Mouse (Mus musculus) hindbrain, embryonic 12.5 days (tissue): ENCODE measurements around the gene Tenm2. TPM values are rescaled to one million over a fixed set of nuclear protein-coding genes. Genes with fewer than 3 reads are reported as not detected.

Source experiments
- ATAC-seq: fragments of 200-750 bp; cut with Nextera tagmentation; 2 replicates; pipeline ENCODE4 v1.8.0; 2017; ENCODE audit warnings: moderate TSS enrichment; ENCODE audit not compliant: low FRiP score
- H3K27ac ChIP-seq: fragments of 300-500 bp; sonication (generic); 2 replicates; pipeline ENCODE4 v1.5.1; 2016; ENCODE audit warnings: mild to moderate bottlenecking
- H3K27me3 ChIP-seq: fragments of 300-500 bp; sonication (generic); 2 replicates; pipeline ENCODE4 v1.6.1; 2016; ENCODE audit warnings: mild to moderate bottlenecking
- H3K36me3 ChIP-seq: fragments of 300-500 bp; sonication (generic); 2 replicates; pipeline ENCODE4 v1.6.1; 2016; ENCODE audit warnings: mild to moderate bottlenecking
- H3K4me1 ChIP-seq: fragments of 300-500 bp; sonication (generic); 2 replicates; pipeline ENCODE4 v1.6.1; 2016
- H3K4me2 ChIP-seq: fragments of 300-500 bp; sonication (generic); replicated peaks from 2 replicates; pipeline ENCODE4 v1.6.1; 2016; ENCODE audit warnings: mild to moderate bottlenecking
- H3K4me3 ChIP-seq: fragments of 300-500 bp; sonication (generic); 2 replicates; pipeline ENCODE4 v1.5.1; 2016; ENCODE audit warnings: mild to moderate bottlenecking
- H3K9ac ChIP-seq: fragments of 300-500 bp; sonication (generic); 2 replicates; pipeline ENCODE4 v1.6.1; 2016; ENCODE audit warnings: mild to moderate bottlenecking, moderate library complexity
- H3K9me3 ChIP-seq: fragments of 300-500 bp; sonication (generic); replicated peaks from 2 replicates; pipeline ENCODE4 v1.6.1; 2016; ENCODE audit warnings: mild to moderate bottlenecking
- WGBS: fragments of 180-500 bp; shearing (Covaris S2); methylation state at CpG from one replicate; pipeline ENCODE4 v1.1.7; 2016; 5-methylcytosine and 5-hydroxymethylcytosine counted together
- polyA plus RNA-seq: library from polyadenylated mRNA; unstranded; fragments of >200 nt; fragmentation: Nextera tagmentation; extraction: Ambion mirVana; gene quantifications from 2 replicates; pipeline ENCODE4 v1.2.1, GENCODE M21; 2016

Tenm2 gene
- polyA plus RNA-seq, 1 experiment from 2014 or later = 16.6 TPM

GRCm38 (mm10) chr11:36420047-36420446 is 815.7 kb downstream of the Tenm2 start:
- WGBS = 68% methylated on average over 7 of the region's 7 CpGs
- no peak overlapping the region for H3K9ac ChIP-seq
- H3K4me2 ChIP-seq = no peak overlapping the region
- no peak overlapping the region for H3K27ac ChIP-seq
- no peaks in the 10 kb centered on the region for H3K9me3 ChIP-seq
- H3K4me1 ChIP-seq = peaks cover 3% of the 10 kb centered on the region; the same call in 1 of the 2 replicates
- no peak overlapping the region for H3K4me3 ChIP-seq
- no peaks in the 10 kb centered on the region for H3K36me3 ChIP-seq
- H3K27me3 ChIP-seq = no peaks in the 10 kb centered on the region
- 0 out of 2 replicates have a peak, but pooled peaks have one; percentile 52 for ATAC-seq

- H3K9ac ChIP-seq = no peak overlapping the region
- H3K4me1 ChIP-seq = peaks cover 12% of the 10 kb centered on the region
- no peaks in the 10 kb centered on the region for H3K27me3 ChIP-seq
- no peak overlapping the region for H3K4me3 ChIP-seq
- H3K27ac ChIP-seq = no peak overlapping the region
- no peaks in the 10 kb centered on the region for H3K9me3 ChIP-seq
- no peak overlapping the region for H3K4me2 ChIP-seq
- 64% methylated on average over 7 of the region's 7 CpGs for WGBS
- no peaks in the 10 kb centered on the region for H3K36me3 ChIP-seq
- no peak for ATAC-seq
Measured at GRCm38 (mm10) chr11:36415244-36415643, 820.5 kb downstream of the Tenm2 start.

- H3K27ac ChIP-seq = peak overlapping the region; percentile 12; the same call in 1 of the 2 replicates
- ATAC-seq = no peak
- 58% methylated on average over 13 of the region's 13 CpGs for WGBS
- H3K4me1 ChIP-seq = peaks cover 12% of the 10 kb centered on the region
- no peaks in the 10 kb centered on the region for H3K9me3 ChIP-seq
- no peaks in the 10 kb centered on the region for H3K36me3 ChIP-seq
- H3K27me3 ChIP-seq = no peaks in the 10 kb centered on the region
- no peak overlapping the region for H3K9ac ChIP-seq
- H3K4me3 ChIP-seq = no peak overlapping the region
- no peak overlapping the region for H3K4me2 ChIP-seq
Measured at GRCm38 (mm10) chr11:36410881-36411280, 824.9 kb downstream of the Tenm2 start.

- Histone ChIP-seq H3K36me3 (no peaks in the 10 kb centered on the region), H3K9ac (no peak overlapping the region), H3K27ac (no peak overlapping the region), H3K4me1 (peaks cover 10% of the 10 kb centered on the region), H3K4me2 (no peak overlapping the region), H3K4me3 (no peak overlapping the region), H3K9me3 (no peaks in the 10 kb centered on the region), H3K27me3 (no peaks in the 10 kb centered on the region)
- no peak for ATAC-seq
- WGBS = 42% methylated on average over 12 of the region's 12 CpGs
Measured at GRCm38 (mm10) chr11:36395803-36396710, 839.7 kb downstream of the Tenm2 start.

GRCm38 (mm10) chr11:36384696-36385095 is 851.1 kb downstream of the Tenm2 start:
- no peak for ATAC-seq

GRCm38 (mm10) chr11:36371814-36372213 is 864.0 kb downstream of the Tenm2 start:
- H3K27ac ChIP-seq = no peak overlapping the region
- no peak overlapping the region for H3K4me3 ChIP-seq
- no peak overlapping the region for H3K9ac ChIP-seq
- no peaks in the 10 kb centered on the region for H3K9me3 ChIP-seq
- no peaks in the 10 kb centered on the region for H3K36me3 ChIP-seq
- H3K4me2 ChIP-seq = no peak overlapping the region
- H3K4me1 ChIP-seq = no peaks in the 10 kb centered on the region
- WGBS = 90% methylated on average over 7 of the region's 7 CpGs
- ATAC-seq = no peak
- H3K27me3 ChIP-seq = no peaks in the 10 kb centered on the region

More at GRCm38 (mm10) chr11:36384696-36385095, 851.1 kb downstream of the Tenm2 start:
- Histone ChIP-seq H3K36me3 (no peaks in the 10 kb centered on the region), H3K27me3 (no peaks in the 10 kb centered on the region), H3K9me3 (no peaks in the 10 kb centered on the region), H3K27ac (no peak overlapping the region), H3K4me2 (no peak overlapping the region), H3K4me3 (no peak overlapping the region), H3K4me1 (no peaks in the 10 kb centered on the region), H3K9ac (no peak overlapping the region)
- WGBS = 87% methylated on average over 5 of the region's 5 CpGs

- Histone ChIP-seq H3K27me3 (no peaks in the 10 kb centered on the region), H3K9me3 (no peaks in the 10 kb centered on the region), H3K4me3 (no peak overlapping the region), H3K36me3 (no peaks in the 10 kb centered on the region), H3K27ac (no peak overlapping the region), H3K9ac (no peak overlapping the region), H3K4me2 (no peak overlapping the region), H3K4me1 (no peaks in the 10 kb centered on the region)
- ATAC-seq = no peak
- 97% methylated on average over 5 of the region's 5 CpGs for WGBS
Measured at GRCm38 (mm10) chr11:36365067-36365466, 870.7 kb downstream of the Tenm2 start.

GRCm38 (mm10) chr11:36364441-36364840 is 871.3 kb downstream of the Tenm2 start:
- H3K4me3 ChIP-seq = no peak overlapping the region
- no peaks in the 10 kb centered on the region for H3K27me3 ChIP-seq
- H3K36me3 ChIP-seq = no peaks in the 10 kb centered on the region
- no peak overlapping the region for H3K9ac ChIP-seq
- no peaks in the 10 kb centered on the region for H3K4me1 ChIP-seq
- H3K4me2 ChIP-seq = no peak overlapping the region
- WGBS = 75% methylated on average over 9 of the region's 9 CpGs
- ATAC-seq = no peak
- H3K9me3 ChIP-seq = no peaks in the 10 kb centered on the region
- no peak overlapping the region for H3K27ac ChIP-seq

GRCm38 (mm10) chr11:36362514-36362913 is 873.2 kb downstream of the Tenm2 start:
- H3K27ac ChIP-seq = no peak overlapping the region
- H3K9me3 ChIP-seq = no peaks in the 10 kb centered on the region
- H3K36me3 ChIP-seq = no peaks in the 10 kb centered on the region
- H3K9ac ChIP-seq = no peak overlapping the region
- H3K4me3 ChIP-seq = no peak overlapping the region
- no peak overlapping the region for H3K4me2 ChIP-seq
- 89% methylated on average over 8 of the region's 8 CpGs for WGBS
- ATAC-seq = no peak
- no peaks in the 10 kb centered on the region for H3K4me1 ChIP-seq
- no peaks in the 10 kb centered on the region for H3K27me3 ChIP-seq

GRCm38 (mm10) chr11:36353252-36353651 is 882.5 kb downstream of the Tenm2 start:
- ATAC-seq = no peak
- no peaks in the 10 kb centered on the region for H3K36me3 ChIP-seq
- no peak overlapping the region for H3K4me3 ChIP-seq
- no peak overlapping the region for H3K27ac ChIP-seq
- H3K4me2 ChIP-seq = no peak overlapping the region
- H3K9ac ChIP-seq = no peak overlapping the region
- no peaks in the 10 kb centered on the region for H3K9me3 ChIP-seq
- 89% methylated on average over 1 of the region's 1 CpGs for WGBS
- H3K27me3 ChIP-seq = no peaks in the 10 kb centered on the region
- peaks cover 3% of the 10 kb centered on the region; the same call in 1 of the 2 replicates for H3K4me1 ChIP-seq

GRCm38 (mm10) chr11:36351752-36352151 is 884.0 kb downstream of the Tenm2 start:
- H3K27ac ChIP-seq = no peak overlapping the region
- WGBS = 60% methylated on average over 6 of the region's 6 CpGs
- no peaks in the 10 kb centered on the region for H3K36me3 ChIP-seq
- H3K9ac ChIP-seq = no peak overlapping the region
- H3K27me3 ChIP-seq = no peaks in the 10 kb centered on the region
- no peak for ATAC-seq
- H3K4me1 ChIP-seq = peaks cover 3% of the 10 kb centered on the region; the same call in 1 of the 2 replicates
- no peaks in the 10 kb centered on the region for H3K9me3 ChIP-seq
- H3K4me3 ChIP-seq = no peak overlapping the region
- no peak overlapping the region for H3K4me2 ChIP-seq

GRCm38 (mm10) chr11:36351341-36351740 is 884.4 kb downstream of the Tenm2 start:
- WGBS = 87% methylated on average over 6 of the region's 6 CpGs

GRCm38 (mm10) chr11:36350264-36350663 is 885.5 kb downstream of the Tenm2 start:
- Histone ChIP-seq H3K36me3 (no peaks in the 10 kb centered on the region), H3K27ac (no peak overlapping the region), H3K4me1 (peaks cover 3% of the 10 kb centered on the region; the same call in 1 of the 2 replicates), H3K9ac (no peak overlapping the region), H3K4me3 (no peak overlapping the region), H3K27me3 (no peaks in the 10 kb centered on the region), H3K4me2 (no peak overlapping the region), H3K9me3 (no peaks in the 10 kb centered on the region)
- WGBS = 82% methylated on average over 1 of the region's 1 CpGs
- ATAC-seq = no peak

More at GRCm38 (mm10) chr11:36351341-36351740, 884.4 kb downstream of the Tenm2 start:
- Histone ChIP-seq H3K27me3 (no peaks in the 10 kb centered on the region), H3K36me3 (no peaks in the 10 kb centered on the region), H3K4me2 (no peak overlapping the region), H3K9ac (no peak overlapping the region), H3K9me3 (no peaks in the 10 kb centered on the region), H3K27ac (no peak overlapping the region), H3K4me3 (no peak overlapping the region), H3K4me1 (peaks cover 3% of the 10 kb centered on the region; the same call in 1 of the 2 replicates)
- ATAC-seq = no peak
